Mouse (Mus musculus) forebrain, embryonic 14.5 days (tissue): ENCODE measurements at regions not wholly inside any gene's neighbourhood (a gene's known extent, or its start where the extent isn't known, plus 50 kb on each side); places are given as distances from the start of the nearest gene placed in this dataset.

Experiments
- ATAC-seq: fragments of 200-750 bp; cut with Nextera tagmentation; 2 replicates; pipeline ENCODE4 v1.8.0; 2017; ENCODE audit warnings: mild to moderate bottlenecking, moderate library complexity
- DNase-seq: peaks from one replicate; pipeline ENCODE4 v3.0.0-alpha.2; 2015; ENCODE audit warnings: low spot score
- H3K27ac ChIP-seq: fragments of 300-500 bp; sonication (generic); 2 replicates; pipeline ENCODE4 v1.5.1; 2014; ENCODE audit warnings: low read depth, mild to moderate bottlenecking, control low read depth, low read length, moderate library complexity
- H3K27me3 ChIP-seq: fragments of 300-500 bp; sonication (generic); replicated peaks from 2 replicates; pipeline ENCODE4 v1.6.1; 2014; ENCODE audit warnings: low read length, control low read depth, mixed read lengths; ENCODE audit not compliant: control insufficient read depth, insufficient read depth
- H3K36me3 ChIP-seq: fragments of 300-500 bp; sonication (generic); 2 replicates; pipeline ENCODE4 v1.6.1; 2014; ENCODE audit warnings: low read length, control low read depth; ENCODE audit not compliant: control insufficient read depth, insufficient read depth
- H3K4me1 ChIP-seq: fragments of 300-500 bp; sonication (generic); 2 replicates; pipeline ENCODE4 v1.6.1; 2014; ENCODE audit warnings: antibody characterized with exemption, low read length, control low read depth; ENCODE audit not compliant: control insufficient read depth, insufficient read depth
- H3K4me2 ChIP-seq: fragments of 300-500 bp; sonication (generic); 2 replicates; pipeline ENCODE4 v1.6.1; 2014; ENCODE audit warnings: mild to moderate bottlenecking, control low read depth, low read length
- H3K4me3 ChIP-seq: fragments of 300-500 bp; sonication (generic); 2 replicates; pipeline ENCODE4 v1.5.1; 2014; ENCODE audit warnings: low read depth, low read length, control low read depth
- H3K9ac ChIP-seq: fragments of 300-500 bp; sonication (generic); 2 replicates; pipeline ENCODE4 v1.6.1; 2014; ENCODE audit warnings: mild to moderate bottlenecking, low read length, control low read depth, moderate library complexity
- H3K9me3 ChIP-seq: fragments of 300-500 bp; sonication (generic); replicated peaks from 2 replicates; pipeline ENCODE4 v1.6.1; 2016; ENCODE audit warnings: low read length, control low read depth, mixed read lengths; ENCODE audit not compliant: control insufficient read depth
- WGBS: fragments of 180-500 bp; shearing (Covaris S2); extraction: QIAGEN DNeasy Blood & Tissue Kit; methylation state at CpG from one replicate; pipeline ENCODE4 v1.1.7; 2014; 5-methylcytosine and 5-hydroxymethylcytosine counted together

- no peaks in the 10 kb centered on the region for H3K9me3 ChIP-seq
- H3K4me1 ChIP-seq: no peaks in the 10 kb centered on the region
- H3K4me3 ChIP-seq: no peak overlapping the region
- no peak overlapping the region for H3K27ac ChIP-seq
- no peak for ATAC-seq
- no peak overlapping the region for H3K9ac ChIP-seq
- no peak overlapping the region for H3K4me2 ChIP-seq
- H3K36me3 ChIP-seq: no peaks in the 10 kb centered on the region
- DNase-seq: peak; percentile 4
- no peaks in the 10 kb centered on the region for H3K27me3 ChIP-seq
Measured at GRCm38 (mm10) chr6:75357286-75357685, 1140.3 kb downstream of the Gm9008 start.

- 77% methylated on average over 4 of the region's 4 CpGs for WGBS
- Histone ChIP-seq H3K27ac (no peak overlapping the region), H3K4me2 (no peak overlapping the region), H3K36me3 (no peaks in the 10 kb centered on the region), H3K4me3 (no peak overlapping the region), H3K4me1 (no peaks in the 10 kb centered on the region), H3K9ac (no peak overlapping the region), H3K9me3 (no peaks in the 10 kb centered on the region), H3K27me3 (no peaks in the 10 kb centered on the region)
- DNase-seq: peak; percentile 44
- peak; percentile 48; the same call in 1 of the 2 replicates for ATAC-seq
Measured at GRCm38 (mm10) chr6:75341055-75341454, 1156.5 kb downstream of the Gm9008 start.
